Mouse (Mus musculus) liver, postnatal 0 days (tissue): ENCODE results near the gene Gimap4.

Experiments used
- CTCF ChIP-seq: sonication (generic); IDR thresholded peaks from 2 replicates; pipeline ENCODE4 v1.5.1; 2016; ENCODE audit warnings: antibody characterized with exemption, low read depth
- EP300 ChIP-seq: IDR thresholded peaks from 2 replicates; pipeline ENCODE4 v1.6.1; 2016; ENCODE audit warnings: antibody characterized with exemption, low read depth, mild to moderate bottlenecking

DNA sequence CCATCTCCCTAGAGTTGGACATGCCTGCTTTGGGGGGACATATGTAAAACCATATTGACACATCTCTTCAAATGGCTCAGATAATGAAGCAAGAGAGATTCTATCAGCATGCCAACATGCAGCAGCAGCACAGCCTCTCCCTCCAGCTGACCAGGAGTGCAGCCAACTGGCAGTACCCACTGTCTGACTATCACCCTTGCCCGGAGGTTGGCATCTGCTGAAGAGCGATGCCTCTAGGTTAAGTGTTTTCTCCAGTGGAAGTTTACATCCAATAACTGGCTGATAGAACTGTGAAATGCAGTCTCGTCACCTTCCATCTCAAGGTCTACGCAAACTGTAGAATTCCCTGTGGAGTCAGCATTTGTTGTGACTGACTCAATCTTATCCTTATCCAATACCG is 53.3 kb downstream of the Gimap4 start:
- TF ChIP-seq CTCF (no peak), EP300 (no peak)
